Mouse (Mus musculus): ENCODE results near the gene Nck2.

DNA sequence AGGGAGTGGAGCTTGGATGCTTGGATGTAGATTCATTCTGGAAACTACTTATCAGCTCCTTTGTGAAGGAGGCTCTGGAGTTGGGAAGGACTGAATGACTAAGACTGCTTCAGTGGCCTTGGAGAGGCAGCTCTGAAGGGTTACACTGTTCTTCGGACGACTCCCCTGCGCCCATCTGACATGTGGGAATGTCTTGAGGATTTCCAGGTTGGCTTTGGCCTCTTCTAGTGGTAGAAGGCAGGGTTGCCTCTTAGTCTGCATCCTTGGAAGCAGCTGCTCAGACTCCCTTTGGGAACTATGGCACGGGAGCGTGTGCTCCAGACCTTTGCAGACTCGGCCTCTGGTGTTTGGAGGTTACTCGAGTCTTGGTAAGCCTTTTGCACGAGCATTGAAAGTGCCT lies 10.4 kb downstream of the Nck2 start:
- TF ChIP-seq GATA1 (IDR thresholded peaks at IDR 0.05; ENCODE audit: borderline replicate concordance, low read length) (no peak), FLI1 (IDR thresholded peaks at IDR 0.05; ENCODE audit: low read length) (no peak)

Measured in megakaryocyte, embryonic 14.5 days (primary cell).